Mouse (Mus musculus): ENCODE data around the gene Ntn4. TPM values are rescaled to one million over a fixed set of nuclear protein-coding genes. Genes with fewer than 3 reads are reported as not detected.

Gene Ntn4
- total RNA-seq, 2 experiments from 2014 or later = 41.3 to 43.2 TPM

DNA sequence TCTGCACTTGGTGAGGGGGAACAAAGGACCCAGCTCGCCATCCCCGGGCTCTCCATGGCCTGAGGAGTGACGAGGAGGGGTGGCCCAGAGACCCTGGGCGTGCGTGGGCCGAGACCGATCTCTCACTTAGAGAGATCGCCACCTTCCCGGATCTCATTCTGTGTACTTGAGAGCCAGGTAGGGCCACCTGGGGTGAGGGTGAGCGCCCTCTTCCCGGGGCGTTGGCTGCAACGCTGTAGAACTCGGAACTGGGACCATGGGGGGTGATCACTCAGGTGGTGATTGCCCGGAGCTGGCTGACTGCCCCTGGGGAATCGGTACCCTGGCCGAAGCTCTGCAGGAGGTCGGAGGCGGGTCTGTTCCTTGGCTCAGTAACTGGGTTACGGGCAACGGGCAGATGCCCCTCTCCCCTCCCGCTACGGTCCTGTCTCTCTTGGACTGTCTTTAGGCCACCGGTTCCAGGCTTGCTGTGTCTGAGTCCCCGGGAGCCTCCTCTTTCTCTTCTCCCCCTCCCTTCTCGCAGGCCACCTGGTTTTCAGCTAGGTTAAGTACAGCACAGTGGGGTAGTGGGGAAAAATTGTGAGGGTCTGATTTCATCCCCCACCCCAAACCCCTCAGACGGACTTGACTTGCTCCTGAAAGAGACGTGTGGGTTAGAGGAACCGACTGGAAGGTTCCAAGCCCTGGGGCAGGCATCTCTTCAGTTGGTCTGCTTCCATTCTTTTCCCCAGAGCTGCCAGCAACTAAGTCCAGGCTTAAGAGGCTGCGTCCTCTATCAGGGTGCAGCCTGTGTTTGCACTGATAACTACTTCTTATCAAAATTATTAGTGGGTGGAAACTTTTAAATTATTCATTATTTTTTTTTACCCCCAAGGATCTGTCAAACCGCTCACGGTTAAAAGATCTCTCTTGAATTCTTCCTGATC is 1.6 kb downstream of the Ntn4 start:
- peak; percentile 50 for DNase-seq

GRCm38 (mm10) chr10:93642897-93643296 is 2.4 kb downstream of the Ntn4 start:
- DNase-seq = no peak

DNA sequence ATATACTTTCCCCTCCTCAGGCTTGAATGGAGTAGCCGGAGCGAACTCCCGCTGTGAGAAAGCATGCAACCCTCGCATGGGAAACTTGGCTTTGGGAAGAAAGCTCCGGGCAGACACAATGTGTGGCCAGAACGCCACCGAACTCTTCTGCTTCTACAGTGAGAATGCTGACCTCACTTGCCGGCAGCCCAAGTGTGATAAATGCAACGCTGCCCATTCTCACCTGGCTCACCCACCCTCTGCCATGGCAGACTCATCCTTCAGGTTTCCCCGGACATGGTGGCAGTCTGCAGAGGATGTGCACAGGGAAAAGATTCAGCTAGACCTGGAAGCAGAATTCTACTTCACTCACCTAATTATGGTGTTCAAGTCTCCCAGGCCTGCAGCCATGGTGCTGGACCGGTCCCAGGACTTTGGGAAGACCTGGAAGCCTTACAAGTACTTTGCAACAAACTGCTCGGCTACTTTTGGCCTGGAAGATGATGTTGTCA is 4.0 kb downstream of the Ntn4 start:
- peak; percentile 28 for DNase-seq

DNA sequence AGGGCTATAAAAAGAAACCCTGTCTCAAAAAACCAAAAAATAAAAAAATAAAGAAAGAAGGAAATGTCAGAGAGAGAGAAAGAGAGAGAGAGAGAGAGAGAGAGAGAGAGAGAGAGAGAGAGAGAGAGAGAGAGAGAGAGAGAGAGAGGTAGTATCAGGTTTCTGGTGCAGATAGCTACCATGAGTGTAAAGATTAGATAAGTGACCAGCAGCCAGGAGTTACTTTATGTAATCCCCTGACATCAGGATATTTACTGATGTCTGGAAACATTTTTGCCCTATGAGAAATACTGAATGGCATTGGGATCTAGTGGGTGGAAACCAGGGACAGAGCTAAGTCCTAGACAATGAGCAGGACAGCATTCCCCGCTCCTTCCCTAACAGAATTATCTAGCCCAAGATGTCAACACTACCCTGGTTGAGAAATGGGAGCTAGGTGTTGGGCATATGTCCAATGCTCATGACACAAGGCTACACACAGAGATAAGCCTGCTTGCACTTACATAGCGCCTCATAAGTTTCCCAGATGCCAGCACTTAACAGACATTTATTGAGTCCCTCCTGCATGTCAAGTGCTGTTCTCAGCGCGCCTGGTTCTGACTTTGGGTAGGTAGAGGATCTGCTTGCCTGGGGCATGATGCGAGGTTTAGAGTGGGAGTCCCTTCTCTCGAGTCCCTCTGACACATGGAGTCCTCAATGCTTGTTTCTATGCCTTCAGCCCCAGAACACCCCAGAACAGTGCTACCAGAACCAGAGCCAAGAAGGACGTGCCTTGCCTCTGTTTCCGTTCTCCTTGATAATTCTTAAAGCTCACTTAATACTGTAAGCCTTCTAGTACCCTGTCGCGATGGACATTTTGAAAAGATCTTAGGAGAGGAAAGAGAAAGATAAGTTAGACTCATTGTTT is 7.4 kb downstream of the Ntn4 start:
- peak; percentile 66 for DNase-seq

- no peak for DNase-seq
These were observed 8.2 kb downstream of the Ntn4 start for GRCm38 (mm10) chr10:93648598-93649102.

DNA sequence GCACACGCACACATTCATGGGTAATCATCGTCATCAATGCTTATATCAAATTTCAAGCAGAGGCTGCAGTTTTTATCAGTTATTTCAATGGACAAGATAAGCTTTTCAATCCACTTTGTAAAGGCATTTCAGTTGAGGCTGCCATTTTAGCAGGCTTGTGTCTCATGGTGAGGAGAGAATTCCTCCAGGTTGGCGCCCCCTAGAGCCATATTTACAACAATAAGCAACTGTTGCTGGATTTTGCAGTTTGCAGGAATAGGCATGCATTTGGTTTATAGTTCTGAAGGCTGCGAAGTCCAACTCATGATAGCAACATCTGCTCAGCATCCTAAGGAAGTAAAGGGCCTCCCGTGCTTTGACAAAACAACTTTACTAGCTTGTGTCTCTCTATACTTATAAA is 8.6 kb downstream of the Ntn4 start:
- DNase-seq = no peak

GRCm38 (mm10) chr10:93649600-93649999 is 9.1 kb downstream of the Ntn4 start:
- DNase-seq = no peak

DNA sequence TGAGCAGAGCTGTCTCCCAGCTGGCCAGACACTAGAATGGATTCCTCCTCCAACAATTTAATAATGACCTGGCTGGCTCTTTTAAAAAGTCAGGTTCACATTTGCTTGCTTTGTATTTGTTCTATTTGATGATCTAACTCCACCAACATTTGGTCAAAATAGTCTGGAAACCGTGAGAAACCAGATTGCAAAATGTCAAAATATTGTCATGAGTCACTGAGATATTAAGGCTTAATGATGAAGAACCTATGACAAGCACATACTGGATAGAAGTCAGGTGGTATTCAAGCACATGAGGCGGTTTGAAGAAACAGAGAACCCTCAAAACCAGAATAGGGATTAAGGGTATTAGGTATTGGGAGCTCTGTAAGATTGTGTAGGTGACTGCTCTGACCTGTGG is 12.8 kb downstream of the Ntn4 start:
- DNase-seq = no peak

DNA sequence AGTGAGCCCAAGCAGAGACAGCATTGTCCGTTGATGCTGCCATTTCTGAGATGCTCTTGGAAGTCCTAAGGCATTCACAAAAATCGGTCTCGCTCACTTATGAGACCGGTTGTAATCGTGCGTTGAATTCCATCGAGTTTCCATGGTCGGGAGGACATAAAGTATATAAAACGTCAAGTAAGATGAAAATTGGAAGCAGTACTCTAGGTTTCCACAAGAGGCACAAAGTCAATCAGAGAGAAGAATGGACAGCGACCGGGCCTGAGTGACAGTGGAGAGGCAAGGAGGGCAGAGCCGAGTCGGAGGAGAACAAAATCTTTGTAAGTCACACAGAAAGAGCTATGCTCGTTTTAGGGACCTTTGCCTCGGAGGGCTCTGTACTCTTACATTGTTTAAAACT is 14.9 kb downstream of the Ntn4 start:
- no peak for DNase-seq

GRCm38 (mm10) chr10:93659792-93660191 is 19.3 kb downstream of the Ntn4 start:
- no peak for DNase-seq

GRCm38 (mm10) chr10:93661348-93661991 is 21.0 kb downstream of the Ntn4 start:
- DNase-seq = no peak

GRCm38 (mm10) chr10:93662018-93662417 is 21.5 kb downstream of the Ntn4 start:
- DNase-seq = no peak

- DNase-seq = no peak
These were observed 25.7 kb downstream of the Ntn4 start for GRCm38 (mm10) chr10:93666222-93666621.

GRCm38 (mm10) chr10:93666996-93667395 is 26.5 kb downstream of the Ntn4 start:
- no peak for DNase-seq

GRCm38 (mm10) chr10:93672646-93673479 is 32.4 kb downstream of the Ntn4 start:
- DNase-seq = peak; percentile 65

DNA sequence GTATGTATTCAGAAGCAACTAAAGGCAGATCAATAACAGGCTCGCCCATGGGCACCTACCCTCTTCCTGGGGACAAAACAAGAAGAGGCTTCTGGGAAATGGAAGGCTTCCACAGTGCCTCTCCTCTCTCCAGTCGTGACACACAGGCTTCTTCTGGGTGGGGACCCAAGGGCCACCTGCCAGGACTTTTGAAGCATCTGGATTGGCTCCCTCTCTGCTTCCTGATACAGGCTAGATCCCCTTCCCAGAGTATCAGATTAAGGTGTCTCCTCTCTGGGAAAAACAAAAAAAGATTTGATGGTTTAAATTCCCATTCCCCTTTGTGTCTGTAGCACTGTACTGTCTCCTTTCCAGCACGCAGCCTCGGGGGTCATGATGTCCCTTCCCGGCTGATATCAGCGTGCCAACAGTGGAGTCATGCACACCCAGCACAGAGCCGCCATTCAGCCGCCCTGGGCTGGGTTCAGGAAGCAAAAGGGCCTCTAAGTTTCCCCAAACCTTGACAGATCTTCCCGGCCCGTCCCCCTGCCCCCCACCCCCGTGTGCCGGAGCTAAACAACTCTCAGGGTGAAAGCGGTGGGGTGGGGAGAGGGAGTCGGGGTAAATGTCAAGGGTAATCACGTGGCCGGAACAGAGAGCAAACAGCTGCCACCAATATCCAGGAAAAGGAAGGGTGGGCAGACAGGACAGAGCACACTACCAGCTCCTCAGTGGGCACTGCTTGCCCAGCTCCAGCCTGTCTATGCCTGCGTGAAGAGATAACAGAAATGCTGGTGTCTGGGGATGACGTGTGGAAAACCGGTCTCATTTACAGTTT is 38.9 kb downstream of the Ntn4 start:
- peak; percentile 57 for DNase-seq

GRCm38 (mm10) chr10:93680680-93681377 is 40.3 kb downstream of the Ntn4 start:
- DNase-seq = no peak

GRCm38 (mm10) chr10:93682185-93682747 is 41.8 kb downstream of the Ntn4 start:
- no peak for DNase-seq

GRCm38 (mm10) chr10:93683185-93683584 is 42.7 kb downstream of the Ntn4 start:
- no peak for DNase-seq

Data from heart, postnatal 4 days (tissue).